Comparison of ENCODE assay signal across 8 mouse cellular contexts in genomic region chr3:83286975-83287405, GRCm38 (mm10).
A peak's percentile ranks its signal among the peaks of the same experiment; 100 is the strongest.
DNase-seq lines count a peak whose midpoint lies in the region; ATAC-seq and TF ChIP-seq lines count a peak whose summit lies in the region.

No protein-coding gene starts in this region.

- H3K4me1 ChIP-seq in forebrain, postnatal 0 days (ENCODE audit: insufficient read depth): no peaks in the 10 kb centered on the region
- H3K4me1 ChIP-seq in hindbrain, embryonic 10.5 days (replicated peaks): 0 out of 2 replicates have a peak, but pooled peaks cover 4% of the 10 kb centered on the region

- no peaks in the 10 kb centered on the region for H3K36me3 ChIP-seq in forebrain, postnatal 0 days (ENCODE audit: insufficient read depth)
- H3K36me3 ChIP-seq in hindbrain, embryonic 10.5 days: no peaks in the 10 kb centered on the region

- H3K9me3 ChIP-seq in forebrain, postnatal 0 days (ENCODE audit: low read length): no peaks in the 10 kb centered on the region
- H3K9me3 ChIP-seq in hindbrain, embryonic 10.5 days: no peaks in the 10 kb centered on the region

- WGBS in forebrain, postnatal 0 days: 4% methylated on average over 11 of the region's 11 CpGs
- WGBS in hindbrain, embryonic 10.5 days: 9% methylated on average over 11 of the region's 11 CpGs

- H3K4me2 ChIP-seq in forebrain, postnatal 0 days (ENCODE audit: low read depth): peak overlapping the region; percentile 56

- peak; percentile 94 for ATAC-seq in forebrain, postnatal 0 days

- TF ChIP-seq CTCF in forebrain, postnatal 0 days (IDR thresholded peaks at IDR 0.05; ENCODE audit: low read depth): peak; percentile 86

- H3K4me3 ChIP-seq in forebrain, postnatal 0 days (ENCODE audit: low read depth, low read length): peak overlapping the region; percentile 37
- H3K4me3 ChIP-seq in hindbrain, embryonic 10.5 days: peak overlapping the region; percentile 54

- peak; percentile 18 for DNase-seq in 416B (ENCODE audit: low read depth)
- peak; percentile 9 for DNase-seq in cerebellum, adult 11 months
- peak; percentile 87 for DNase-seq in forebrain, postnatal 0 days
- peak; percentile 75 for DNase-seq in hindbrain, embryonic 10.5 days (ENCODE audit: low spot score)
- peak; percentile 64 for DNase-seq in layer of hippocampus, adult 9-10 months (ENCODE audit: low spot score)
- peak; percentile 12 to 41 for DNase-seq in lung, adult 18-20 months
- DNase-seq in ovary, postnatal 14 days (ENCODE audit: low spot score): peak; percentile 41
- no peak for DNase-seq in natural killer cell, adult 2 months (ENCODE audit: low spot score in 2 of 2)

- no peaks in the 10 kb centered on the region for H3K27me3 ChIP-seq in forebrain, postnatal 0 days (ENCODE audit: insufficient read depth, low read length)
- H3K27me3 ChIP-seq in hindbrain, embryonic 10.5 days (ENCODE audit: insufficient read depth, poor library complexity, severe bottlenecking): peaks cover 5% of the 10 kb centered on the region; the same call in 1 of the 2 replicates

- H3K9ac ChIP-seq in forebrain, postnatal 0 days: 0 out of 2 replicates have a peak overlapping the region, but pooled peaks have one; percentile 14

- H3K27ac ChIP-seq in forebrain, postnatal 0 days (ENCODE audit: low read depth, low read length): no peak overlapping the region
- peak overlapping the region; percentile 87 for H3K27ac ChIP-seq in hindbrain, embryonic 10.5 days

Comparison
In these comparisons a context has a peak if more than half of its experiments do, and no peak if none do; other contexts are left out.
1. DNase-seq: peak in 416B (single experiment), cerebellum, adult 11 months (single experiment), forebrain, postnatal 0 days (single experiment), hindbrain, embryonic 10.5 days (single experiment), layer of hippocampus, adult 9-10 months (single experiment), lung, adult 18-20 months (2 of 2) and ovary, postnatal 14 days (single experiment); none in natural killer cell, adult 2 months (0 of 2).